Mouse (Mus musculus): ENCODE measurements around the gene Sertad4. TPM values are rescaled to one million over a fixed set of nuclear protein-coding genes. Genes with fewer than 3 reads are reported as not detected.

The Sertad4 gene
- total and polyA plus RNA-seq, 2 experiments from 2014 or later, result 9.2 to 19.8 TPM

GRCm38 (mm10) chr1:192849616-192850015 lies 5.9 kb downstream of the Sertad4 start:
- 90% methylated on average over 5 of the region's 5 CpGs for WGBS

GRCm38 (mm10) chr1:192847254-192847653 lies 8.3 kb downstream of the Sertad4 start:
- H3K4me3 ChIP-seq (ENCODE audit: low read depth, low read length), result no peak overlapping the region
- no peak overlapping the region for H3K9ac ChIP-seq (replicated peaks; ENCODE audit: low read length, poor library complexity, severe bottlenecking)
- H3K4me1 ChIP-seq (ENCODE audit: insufficient read depth, low read length), result peaks cover 15% of the 10 kb centered on the region
- no peak overlapping the region for H3K4me2 ChIP-seq (ENCODE audit: low read depth, low read length, poor library complexity, severe bottlenecking)
- H3K9me3 ChIP-seq (ENCODE audit: low read length), result no peaks in the 10 kb centered on the region
- H3K36me3 ChIP-seq (ENCODE audit: insufficient read depth, low read length), result peaks cover 24% of the 10 kb centered on the region
- no peaks in the 10 kb centered on the region for H3K27me3 ChIP-seq (ENCODE audit: insufficient read depth, low read length)
- DNase-seq (ENCODE audit: low spot score), result no peak
- no peak for ATAC-seq (ENCODE audit: low FRiP score)
- WGBS, result 33% methylated on average over 3 of the region's 3 CpGs
- TF ChIP-seq CTCF (IDR thresholded peaks at IDR 0.05), result no peak
- no peak overlapping the region for H3K27ac ChIP-seq (ENCODE audit: low read depth, low read length)

More at GRCm38 (mm10) chr1:192849616-192850015, 5.9 kb downstream of the Sertad4 start:
- H3K4me2 ChIP-seq (ENCODE audit: low read depth, low read length, poor library complexity, severe bottlenecking), result no peak overlapping the region
- H3K27me3 ChIP-seq (ENCODE audit: insufficient read depth, low read length), result no peaks in the 10 kb centered on the region
- DNase-seq (ENCODE audit: low spot score) (no peak), ATAC-seq (ENCODE audit: low FRiP score) (no peak)
- no peaks in the 10 kb centered on the region for H3K9me3 ChIP-seq (ENCODE audit: low read length)
- H3K9ac ChIP-seq (replicated peaks; ENCODE audit: low read length, poor library complexity, severe bottlenecking), result no peak overlapping the region
- peaks cover 24% of the 10 kb centered on the region for H3K36me3 ChIP-seq (ENCODE audit: insufficient read depth, low read length)
- peaks cover 17% of the 10 kb centered on the region for H3K4me1 ChIP-seq (ENCODE audit: insufficient read depth, low read length)
- no peak overlapping the region for H3K4me3 ChIP-seq (ENCODE audit: low read depth, low read length)
- no peak overlapping the region for H3K27ac ChIP-seq (ENCODE audit: low read depth, low read length)
- TF ChIP-seq CTCF (IDR thresholded peaks at IDR 0.05), result no peak

GRCm38 (mm10) chr1:192841094-192841813 lies 14.3 kb downstream of the Sertad4 start:
- 78% methylated on average over 9 of the region's 9 CpGs for WGBS
- Histone ChIP-seq H3K9ac (replicated peaks; ENCODE audit: low read length, poor library complexity, severe bottlenecking) (no peak overlapping the region), H3K36me3 (ENCODE audit: insufficient read depth, low read length) (no peaks in the 10 kb centered on the region), H3K9me3 (ENCODE audit: low read length) (no peaks in the 10 kb centered on the region), H3K27me3 (ENCODE audit: insufficient read depth, low read length) (no peaks in the 10 kb centered on the region), H3K4me3 (ENCODE audit: low read depth, low read length) (no peak overlapping the region), H3K4me2 (ENCODE audit: low read depth, low read length, poor library complexity, severe bottlenecking) (no peak overlapping the region), H3K4me1 (ENCODE audit: insufficient read depth, low read length) (no peaks in the 10 kb centered on the region), H3K27ac (ENCODE audit: low read depth, low read length) (no peak overlapping the region)
- TF ChIP-seq CTCF (IDR thresholded peaks at IDR 0.05), result no peak
- DNase-seq (ENCODE audit: low spot score), result no peak
- no peak for ATAC-seq (ENCODE audit: low FRiP score)

GRCm38 (mm10) chr1:192840655-192841054 lies 14.9 kb downstream of the Sertad4 start:
- H3K4me1 ChIP-seq (ENCODE audit: insufficient read depth, low read length), result no peaks in the 10 kb centered on the region
- 90% methylated on average over 2 of the region's 2 CpGs for WGBS
- no peak overlapping the region for H3K4me3 ChIP-seq (ENCODE audit: low read depth, low read length)
- H3K36me3 ChIP-seq (ENCODE audit: insufficient read depth, low read length), result no peaks in the 10 kb centered on the region
- no peaks in the 10 kb centered on the region for H3K27me3 ChIP-seq (ENCODE audit: insufficient read depth, low read length)
- H3K9ac ChIP-seq (replicated peaks; ENCODE audit: low read length, poor library complexity, severe bottlenecking), result no peak overlapping the region
- DNase-seq (ENCODE audit: low spot score) (no peak), ATAC-seq (ENCODE audit: low FRiP score) (no peak)
- H3K4me2 ChIP-seq (ENCODE audit: low read depth, low read length, poor library complexity, severe bottlenecking), result no peak overlapping the region
- no peak for TF ChIP-seq CTCF (IDR thresholded peaks at IDR 0.05)
- no peaks in the 10 kb centered on the region for H3K9me3 ChIP-seq (ENCODE audit: low read length)
- H3K27ac ChIP-seq (ENCODE audit: low read depth, low read length), result no peak overlapping the region

- Histone ChIP-seq H3K27me3 (ENCODE audit: insufficient read depth, low read length) (no peaks in the 10 kb centered on the region), H3K9ac (replicated peaks; ENCODE audit: low read length, poor library complexity, severe bottlenecking) (peak overlapping the region; percentile 79), H3K27ac (ENCODE audit: low read depth, low read length) (peak overlapping the region; percentile 88), H3K4me3 (ENCODE audit: low read depth, low read length) (peak overlapping the region; percentile 45), H3K9me3 (ENCODE audit: low read length) (no peaks in the 10 kb centered on the region), H3K36me3 (ENCODE audit: insufficient read depth, low read length) (no peaks in the 10 kb centered on the region), H3K4me1 (ENCODE audit: insufficient read depth, low read length) (peaks cover 2% of the 10 kb centered on the region; the same call in 1 of the 2 replicates), H3K4me2 (ENCODE audit: low read depth, low read length, poor library complexity, severe bottlenecking) (peak overlapping the region; percentile 91)
- ATAC-seq (ENCODE audit: low FRiP score) (peak; percentile 68), DNase-seq (ENCODE audit: low spot score) (peak; percentile 52)
- no peak for TF ChIP-seq CTCF (IDR thresholded peaks at IDR 0.05)
- 1% methylated on average over 18 of the region's 18 CpGs for WGBS
These were observed 20.3 kb downstream of the Sertad4 start for GRCm38 (mm10) chr1:192835211-192835681.
